Mouse (Mus musculus): ENCODE results near the gene Spg21. TPM values are rescaled to one million over a fixed set of nuclear protein-coding genes. Genes with fewer than 3 reads are reported as not detected.

Gene Spg21
- polyA plus RNA-seq, 1 experiment from 2014 or later, result 28.0 TPM

- DNase-seq, result no peak
- no peak for ATAC-seq (ENCODE audit: low read depth)
Measured at GRCm38 (mm10) chr9:65535789-65536469, 75.2 kb downstream of the Spg21 start.

GRCm38 (mm10) chr9:65536491-65536890 lies 75.7 kb downstream of the Spg21 start:
- Histone ChIP-seq H3K36me3 (no peaks in the 10 kb centered on the region), H3K27me3 (no peaks in the 10 kb centered on the region), H3K4me2 (no peak overlapping the region), H3K9ac (no peak overlapping the region), H3K4me3 (replicated peaks) (no peak overlapping the region), H3K27ac (peak overlapping the region; percentile 58), H3K4me1 (replicated peaks) (peaks cover 75% of the 10 kb centered on the region), H3K9me3 (replicated peaks) (no peaks in the 10 kb centered on the region)
- ATAC-seq (ENCODE audit: low read depth) (no peak), DNase-seq (no peak)
- 73% methylated on average over 4 of the region's 4 CpGs for WGBS (ENCODE audit: insufficient replicate concordance)

More at GRCm38 (mm10) chr9:65535789-65536469, 75.2 kb downstream of the Spg21 start:
- Histone ChIP-seq H3K27me3 (no peaks in the 10 kb centered on the region), H3K4me3 (replicated peaks) (no peak overlapping the region), H3K36me3 (no peaks in the 10 kb centered on the region), H3K27ac (peak overlapping the region; percentile 58), H3K9me3 (replicated peaks) (no peaks in the 10 kb centered on the region), H3K4me1 (replicated peaks) (peaks cover 73% of the 10 kb centered on the region), H3K4me2 (no peak overlapping the region), H3K9ac (no peak overlapping the region)
- 54% methylated on average over 10 of the region's 11 CpGs for WGBS (ENCODE audit: insufficient replicate concordance)

Other genes starting within 250 kb of the Spg21 start
- 0.05 and 0.08 TPM in 2 replicates for gene Cilp, start 195.8 kb upstream of the Spg21 start, polyA plus RNA-seq (2015; fragmentation: Nextera tagmentation; extraction: Ambion mirVana)
- gene Clpx, start 166.7 kb upstream of the Spg21 start, polyA plus RNA-seq (2015; fragmentation: Nextera tagmentation; extraction: Ambion mirVana), result 31.5 and 39.5 TPM in 2 replicates
- 4.0 and 4.4 TPM in 2 replicates for gene Pdcd7, start 114.8 kb upstream of the Spg21 start, polyA plus RNA-seq (2015; fragmentation: Nextera tagmentation; extraction: Ambion mirVana)
- gene Ubap1l, start 99.9 kb upstream of the Spg21 start, polyA plus RNA-seq (2015; fragmentation: Nextera tagmentation; extraction: Ambion mirVana), result not detected in 2 replicates
- 0.03 and 0.16 TPM in 2 replicates for gene Kbtbd13, start 69.3 kb upstream of the Spg21 start, polyA plus RNA-seq (2015; fragmentation: Nextera tagmentation; extraction: Ambion mirVana)
- 0.12 and 0.22 TPM in 2 replicates for gene Rasl12, start 62.4 kb upstream of the Spg21 start, polyA plus RNA-seq (2015; fragmentation: Nextera tagmentation; extraction: Ambion mirVana)
- not detected in 2 replicates for gene Slc51b, start 38.0 kb upstream of the Spg21 start, polyA plus RNA-seq (2015; fragmentation: Nextera tagmentation; extraction: Ambion mirVana)
- gene Mtfmt, start 25.2 kb upstream of the Spg21 start, polyA plus RNA-seq (2015; fragmentation: Nextera tagmentation; extraction: Ambion mirVana), result 8.4 and 10.6 TPM in 2 replicates
- not detected in 2 replicates for gene Ankdd1a, start 59.2 kb downstream of the Spg21 start, polyA plus RNA-seq (2015; fragmentation: Nextera tagmentation; extraction: Ambion mirVana)
- gene Plekho2, start 119.1 kb downstream of the Spg21 start, polyA plus RNA-seq (2015; fragmentation: Nextera tagmentation; extraction: Ambion mirVana), result 24.2 and 31.6 TPM in 2 replicates
- gene Pif1, start 126.2 kb downstream of the Spg21 start, polyA plus RNA-seq (2015; fragmentation: Nextera tagmentation; extraction: Ambion mirVana), result 11.0 and 13.8 TPM in 2 replicates
- gene Rbpms2, start 168.7 kb downstream of the Spg21 start, polyA plus RNA-seq (2015; fragmentation: Nextera tagmentation; extraction: Ambion mirVana), result 12.6 and 15.4 TPM in 2 replicates
- gene Oaz2, start 207.1 kb downstream of the Spg21 start, polyA plus RNA-seq (2015; fragmentation: Nextera tagmentation; extraction: Ambion mirVana), result 49.6 and 54.3 TPM in 2 replicates